Mouse (Mus musculus) erythroid progenitor cell, adult 5-6 weeks (primary cell): ENCODE data around the gene Agbl2. TPM values are rescaled to one million over a fixed set of nuclear protein-coding genes. Genes with fewer than 3 reads are reported as not detected.
A peak's percentile ranks its signal among the peaks of the same experiment; 100 is the strongest.

Experiments
- ATAC-seq: replicated peaks from 2 replicates; pipeline ENCODE4 v1.8.0; 2016; ENCODE audit warnings: moderate number of reproducible peaks, mild to moderate bottlenecking, moderate TSS enrichment, inconsistent platforms; ENCODE audit not compliant: poor library complexity, low FRiP score, severe bottlenecking
- total RNA-seq, 2 experiments: library from RNA; stranded (forward) in 1 of 2; stranded (reverse) in 1 of 2; fragments of 150-400 nt in 1 of 2; fragments of 186-747, 209-891 nt in 1 of 2; gene quantifications; 2 replicates each; pipeline versions ENCODE4 v1.2.3 to v1.2.4; 2015 to 2017; ENCODE audit warnings: low replicate concordance in 2 of 2

The Agbl2 gene
- total RNA-seq, 2 experiments from 2014 or later: not detected

DNA sequence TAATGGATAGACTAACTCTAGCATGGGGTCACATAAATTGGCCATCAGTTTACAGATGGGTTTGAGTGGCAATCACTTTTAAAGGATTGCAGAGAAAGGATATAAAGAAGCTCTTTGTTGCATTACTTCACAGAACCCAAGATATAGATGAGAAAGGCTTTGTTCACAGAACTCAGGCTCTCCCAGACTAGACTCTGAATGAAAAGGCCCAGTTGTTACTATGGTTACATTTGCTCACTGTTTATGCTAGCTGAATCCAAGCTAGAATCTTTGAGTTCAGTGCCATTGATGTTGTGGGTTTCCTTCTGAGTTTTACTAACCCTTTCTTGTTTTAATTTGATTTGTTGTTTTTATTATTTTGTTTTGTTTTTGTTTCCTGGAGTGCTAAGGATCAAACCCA is 81.7 kb downstream of the Agbl2 start:
- no peak for ATAC-seq

- peak; percentile 73 for ATAC-seq
These were observed 84.0 kb downstream of the Agbl2 start for GRCm38 (mm10) chr2:90866524-90866923.

DNA sequence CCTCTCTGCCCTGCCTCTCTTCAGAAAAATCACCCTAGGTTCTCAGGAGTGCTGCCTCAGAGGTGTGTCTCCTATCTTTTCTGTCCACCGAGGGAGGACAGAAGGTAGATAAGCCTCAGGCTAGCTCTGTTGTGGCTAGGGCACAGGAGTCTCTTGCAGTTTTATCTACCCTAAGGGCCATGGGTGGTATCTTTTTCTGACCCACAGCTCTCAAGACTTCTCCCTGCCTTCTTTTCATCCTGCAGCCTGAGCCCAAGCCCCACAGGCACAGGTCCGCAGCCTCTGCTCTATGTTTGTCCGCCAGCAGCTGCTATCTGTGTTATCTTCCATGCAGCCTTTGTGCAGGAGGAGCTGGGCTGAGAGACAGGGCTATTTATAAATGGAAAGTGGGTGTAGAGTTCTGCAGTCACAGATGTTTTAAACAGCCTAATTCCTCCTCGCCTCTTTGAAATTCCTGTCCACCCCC is 87.6 kb downstream of the Agbl2 start:
- peak; percentile 81 for ATAC-seq

DNA sequence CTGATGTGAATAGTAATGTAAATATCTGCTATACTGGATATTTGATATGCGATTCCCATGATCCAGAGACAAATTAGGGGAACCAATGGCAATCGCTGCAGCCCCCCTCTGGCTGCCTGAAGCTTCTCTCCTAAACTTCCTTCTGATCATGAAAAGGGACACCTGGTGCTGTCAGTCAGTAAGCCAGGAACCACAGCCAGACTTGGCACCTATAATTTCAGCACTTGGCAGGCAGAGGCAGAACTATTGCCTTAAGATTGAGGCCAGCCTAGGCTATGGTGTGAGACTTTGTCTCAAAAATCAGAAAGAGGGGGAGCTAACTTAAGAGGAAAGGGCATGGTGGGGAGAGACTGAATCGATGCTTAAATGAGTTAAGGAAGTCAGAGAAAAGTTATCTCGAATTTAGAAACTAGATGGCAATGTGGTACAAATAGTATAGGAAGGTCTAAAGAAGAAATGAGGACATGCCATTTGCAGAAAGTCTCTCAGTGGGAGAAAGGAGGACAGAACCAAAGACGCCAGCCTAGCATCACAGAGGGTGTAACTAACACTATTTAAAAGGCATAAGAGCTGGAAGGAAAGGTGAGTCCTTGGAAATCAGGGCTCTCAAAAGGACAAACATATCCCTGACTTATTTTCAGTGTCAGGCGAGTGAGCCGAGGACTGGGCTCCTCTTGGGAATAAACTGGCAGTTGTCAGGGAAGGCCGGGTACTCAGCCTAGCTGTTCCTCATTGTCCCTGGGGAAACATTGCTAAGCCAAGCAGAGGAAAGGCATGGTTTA is 88.8 kb downstream of the Agbl2 start:
- ATAC-seq: no peak

- ATAC-seq: no peak
These were observed 91.5 kb downstream of the Agbl2 start for GRCm38 (mm10) chr2:90874025-90874424.

DNA sequence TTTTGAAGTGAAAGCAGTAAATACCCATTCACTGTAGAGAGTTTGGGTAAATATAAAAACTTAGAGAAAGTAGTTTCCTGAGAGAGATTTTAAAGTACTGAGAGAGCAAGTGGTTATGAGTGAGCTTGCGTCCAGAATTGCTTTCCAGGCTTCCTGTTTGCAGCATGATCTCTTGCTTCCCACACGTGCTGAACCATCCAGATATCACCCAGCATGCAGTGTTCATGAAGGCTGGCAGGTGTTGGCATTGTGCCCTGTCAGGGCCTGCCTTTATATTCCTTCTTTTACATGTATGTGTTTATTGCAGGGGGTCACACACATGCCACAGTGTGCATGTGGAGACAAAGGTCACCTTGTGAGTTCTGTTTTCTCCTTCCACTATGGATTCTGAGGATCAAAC is 92.7 kb downstream of the Agbl2 start:
- no peak for ATAC-seq

GRCm38 (mm10) chr2:90877584-90878259 is 95.2 kb downstream of the Agbl2 start:
- ATAC-seq: no peak

GRCm38 (mm10) chr2:90879419-90879818 is 96.9 kb downstream of the Agbl2 start:
- no peak for ATAC-seq

GRCm38 (mm10) chr2:90880144-90880785 is 97.7 kb downstream of the Agbl2 start:
- ATAC-seq: no peak

DNA sequence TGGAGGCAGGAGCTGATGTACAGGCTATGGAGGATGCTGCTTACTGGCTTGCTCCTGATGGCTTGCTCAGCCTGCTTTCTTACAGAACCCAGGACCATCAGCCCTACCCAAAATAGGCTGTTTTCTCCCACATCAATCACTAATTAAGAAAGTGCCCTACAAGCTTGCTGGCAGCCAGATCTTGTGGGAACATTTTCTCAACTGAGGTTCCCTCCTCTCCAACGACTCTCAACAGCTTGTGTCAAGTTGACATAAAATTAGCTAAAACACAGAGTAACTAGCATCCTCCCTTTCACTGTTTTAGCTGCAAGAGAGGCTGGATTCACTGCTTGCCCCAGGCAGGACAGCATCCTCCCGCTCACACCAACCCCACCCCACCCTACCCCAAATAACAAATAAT is 99.3 kb downstream of the Agbl2 start:
- ATAC-seq: no peak

Other genes starting within 250 kb of the Agbl2 start
- 22.0 and 26.4 TPM in 2 replicates for gene Ptprj, start 202.1 kb upstream of the Agbl2 start, total RNA-seq (2015; ENCODE audit: low replicate concordance)
- 14.8 and 19.1 TPM in 2 replicates for gene Ptprj, start 202.1 kb upstream of the Agbl2 start, total RNA-seq (2017; ENCODE audit: low replicate concordance)
- 103 and 115 TPM in 2 replicates for gene Nup160, start 105.5 kb upstream of the Agbl2 start, total RNA-seq (2015; ENCODE audit: low replicate concordance)
- gene Nup160, start 105.5 kb upstream of the Agbl2 start, total RNA-seq (2017; ENCODE audit: low replicate concordance): 91.8 and 101 TPM in 2 replicates
- gene Fnbp4, start 37.4 kb upstream of the Agbl2 start, total RNA-seq (2015; ENCODE audit: low replicate concordance): 134 and 182 TPM in 2 replicates
- gene Fnbp4, start 37.4 kb upstream of the Agbl2 start, total RNA-seq (2017; ENCODE audit: low replicate concordance): 329 and 333 TPM in 2 replicates
- gene Mtch2, start 64.4 kb downstream of the Agbl2 start, total RNA-seq (2015; ENCODE audit: low replicate concordance): 55.3 and 63.1 TPM in 2 replicates
- 50.0 and 56.9 TPM in 2 replicates for gene Mtch2, start 64.4 kb downstream of the Agbl2 start, total RNA-seq (2017; ENCODE audit: low replicate concordance)
- gene C1qtnf4, start 103.1 kb downstream of the Agbl2 start, total RNA-seq (2015; ENCODE audit: low replicate concordance): not detected in 2 replicates
- gene C1qtnf4, start 103.1 kb downstream of the Agbl2 start, total RNA-seq (2017; ENCODE audit: low replicate concordance): not detected in 2 replicates
- gene Kbtbd4, start 122.0 kb downstream of the Agbl2 start, total RNA-seq (2015; ENCODE audit: low replicate concordance): 9.0 and 11.3 TPM in 2 replicates
- gene Kbtbd4, start 122.0 kb downstream of the Agbl2 start, total RNA-seq (2017; ENCODE audit: low replicate concordance): 6.2 and 8.1 TPM in 2 replicates
- gene Ndufs3, start 122.1 kb downstream of the Agbl2 start, total RNA-seq (2015; ENCODE audit: low replicate concordance): 54.1 and 60.9 TPM in 2 replicates
- 19.4 and 20.4 TPM in 2 replicates for gene Ndufs3, start 122.1 kb downstream of the Agbl2 start, total RNA-seq (2017; ENCODE audit: low replicate concordance)
- 96.6 and 114 TPM in 2 replicates for gene Celf1, start 157.7 kb downstream of the Agbl2 start, total RNA-seq (2015; ENCODE audit: low replicate concordance)
- gene Celf1, start 157.7 kb downstream of the Agbl2 start, total RNA-seq (2017; ENCODE audit: low replicate concordance): 117 and 119 TPM in 2 replicates